Mouse (Mus musculus) heart, embryonic 15.5 days (tissue): ENCODE results near the gene Tgfb3. TPM values are rescaled to one million over a fixed set of nuclear protein-coding genes. Genes with fewer than 3 reads are reported as not detected.
A peak's percentile ranks its signal among the peaks of the same experiment; 100 is the strongest.

Experiments used
- ATAC-seq: fragments of 200-750 bp; cut with Nextera tagmentation; replicated peaks from 2 replicates; pipeline ENCODE4 v1.8.0; 2017; ENCODE audit warnings: low read depth, moderate TSS enrichment; ENCODE audit not compliant: insufficient number of reproducible peaks, insufficient read depth, low FRiP score
- H3K27ac ChIP-seq: fragments of 300-500 bp; sonication (generic); 2 replicates; pipeline ENCODE4 v1.5.1; 2015; ENCODE audit warnings: mild to moderate bottlenecking, inconsistent platforms
- H3K27me3 ChIP-seq: fragments of 300-500 bp; sonication (generic); 2 replicates; pipeline ENCODE4 v1.6.1; 2015; ENCODE audit warnings: inconsistent platforms
- H3K36me3 ChIP-seq: fragments of 300-500 bp; sonication (generic); 2 replicates; pipeline ENCODE4 v1.6.1; 2015; ENCODE audit warnings: mild to moderate bottlenecking, inconsistent platforms
- H3K4me1 ChIP-seq: fragments of 300-500 bp; sonication (generic); replicated peaks from 2 replicates; pipeline ENCODE4 v1.6.1; 2015; ENCODE audit warnings: inconsistent platforms
- H3K4me2 ChIP-seq: fragments of 300-500 bp; sonication (generic); 2 replicates; pipeline ENCODE4 v1.6.1; 2015; ENCODE audit warnings: inconsistent platforms, mild to moderate bottlenecking, moderate library complexity
- H3K4me3 ChIP-seq: fragments of 300-500 bp; sonication (generic); 2 replicates; pipeline ENCODE4 v1.5.1; 2015; ENCODE audit warnings: mild to moderate bottlenecking, inconsistent platforms
- H3K9ac ChIP-seq: fragments of 300-500 bp; sonication (generic); 2 replicates; pipeline ENCODE4 v1.6.1; 2015; ENCODE audit warnings: mild to moderate bottlenecking, inconsistent platforms
- H3K9me3 ChIP-seq: fragments of 300-500 bp; sonication (generic); replicated peaks from 2 replicates; pipeline ENCODE4 v1.6.1; 2016; ENCODE audit warnings: inconsistent platforms
- WGBS: fragments of 180-500 bp; shearing (Covaris S2); methylation state at CpG from one replicate; pipeline ENCODE4 v1.1.7; 2015; ENCODE audit warnings: mixed read lengths; 5-methylcytosine and 5-hydroxymethylcytosine counted together
- polyA plus RNA-seq: library from polyadenylated mRNA; unstranded; fragments of >200 nt; fragmentation: Nextera tagmentation; extraction: Ambion mirVana; gene quantifications from 2 replicates; pipeline ENCODE4 v1.2.1, GENCODE M21; 2015

Gene Tgfb3
- polyA plus RNA-seq, 1 experiment from 2014 or later: 22.2 TPM

DNA sequence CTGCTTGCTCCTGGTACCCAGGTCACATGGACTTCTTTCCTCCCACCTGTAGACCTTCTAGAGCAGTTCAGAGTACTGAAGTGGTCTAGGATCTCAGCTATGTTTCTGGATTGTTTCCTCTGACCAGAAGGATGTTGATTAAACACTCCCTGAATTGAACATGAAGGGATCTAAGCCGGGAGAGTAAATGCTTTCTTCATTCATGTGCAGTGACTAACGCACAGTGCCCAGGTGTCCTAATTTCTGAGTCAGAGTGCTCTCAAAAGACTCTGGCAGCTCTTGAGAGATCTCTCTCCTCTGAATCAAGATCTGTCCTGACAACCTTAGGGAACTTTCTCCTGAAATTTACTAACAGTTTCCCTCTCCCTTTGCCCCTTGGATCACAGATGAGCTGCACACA, 66.6 kb downstream of the Tgfb3 start:
- H3K9me3 ChIP-seq: no peaks in the 10 kb centered on the region
- WGBS: 83% methylated on average over 2 of the region's 2 CpGs
- no peak for ATAC-seq
- H3K4me2 ChIP-seq: no peak overlapping the region
- H3K4me1 ChIP-seq: peaks cover 13% of the 10 kb centered on the region
- no peaks in the 10 kb centered on the region for H3K27me3 ChIP-seq
- H3K27ac ChIP-seq: no peak overlapping the region
- no peak overlapping the region for H3K4me3 ChIP-seq
- H3K9ac ChIP-seq: no peak overlapping the region
- no peaks in the 10 kb centered on the region for H3K36me3 ChIP-seq

DNA sequence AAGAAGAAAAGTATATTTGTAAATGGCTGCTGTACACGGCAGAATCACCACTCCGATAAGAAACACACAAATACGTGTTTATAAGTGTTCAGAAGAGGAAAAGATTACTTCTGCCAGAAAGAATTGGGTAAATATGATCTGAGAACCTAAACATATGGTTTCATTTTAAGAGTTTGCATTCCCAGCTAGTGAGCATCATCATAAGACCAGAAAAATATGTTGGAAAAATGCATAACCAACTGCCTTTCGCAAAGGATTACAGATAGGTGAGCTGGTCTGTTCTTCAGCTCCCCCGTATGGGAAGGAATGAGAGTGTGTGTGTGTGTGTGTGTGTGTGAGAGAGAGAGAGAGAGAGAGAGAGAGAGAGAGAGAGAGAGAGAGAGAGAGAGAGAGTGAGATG, 68.2 kb downstream of the Tgfb3 start:
- no peaks in the 10 kb centered on the region for H3K36me3 ChIP-seq
- H3K9ac ChIP-seq: no peak overlapping the region
- ATAC-seq: no peak
- no peak overlapping the region for H3K4me2 ChIP-seq
- H3K9me3 ChIP-seq: no peaks in the 10 kb centered on the region
- H3K27ac ChIP-seq: no peak overlapping the region
- H3K4me1 ChIP-seq: peaks cover 15% of the 10 kb centered on the region
- no peaks in the 10 kb centered on the region for H3K27me3 ChIP-seq
- 79% methylated on average over 5 of the region's 5 CpGs for WGBS
- H3K4me3 ChIP-seq: no peak overlapping the region

GRCm38 (mm10) chr12:86007377-86007776, 71.5 kb downstream of the Tgfb3 start:
- Histone ChIP-seq H3K9me3 (no peaks in the 10 kb centered on the region), H3K4me3 (no peak overlapping the region), H3K4me2 (no peak overlapping the region), H3K9ac (no peak overlapping the region), H3K27me3 (no peaks in the 10 kb centered on the region), H3K27ac (peak overlapping the region; percentile 63; the same call in 1 of the 2 replicates), H3K4me1 (peaks cover 15% of the 10 kb centered on the region), H3K36me3 (no peaks in the 10 kb centered on the region)
- 56% methylated on average over 3 of the region's 3 CpGs for WGBS
- ATAC-seq: no peak

Other genes with a start within 250 kb of the Tgfb3 start
- gene Ift43, start 3.5 kb upstream of the Tgfb3 start, polyA plus RNA-seq: 106 and 130 TPM in 2 replicates
- 10.7 and 12.7 TPM in 2 replicates for gene Gpatch2l, start 162.8 kb upstream of the Tgfb3 start, polyA plus RNA-seq